Mouse (Mus musculus) lung, embryonic 15.5 days (tissue): ENCODE data around the gene Uck2. TPM values are rescaled to one million over a fixed set of nuclear protein-coding genes. Genes with fewer than 3 reads are reported as not detected.

Experiments
- ATAC-seq: fragments of 200-750 bp; cut with Nextera tagmentation; 2 replicates; pipeline ENCODE4 v1.8.0; 2017; ENCODE audit warnings: moderate number of reproducible peaks, borderline replicate concordance; ENCODE audit not compliant: low FRiP score, low TSS enrichment; ENCODE audit errors: extremely low read depth
- H3K27ac ChIP-seq: fragments of 300-500 bp; sonication (generic); 2 replicates; pipeline ENCODE4 v1.5.1; 2015; ENCODE audit warnings: moderate library complexity, mild to moderate bottlenecking, inconsistent platforms
- H3K27me3 ChIP-seq: fragments of 300-500 bp; sonication (generic); 2 replicates; pipeline ENCODE4 v1.6.1; 2015; ENCODE audit warnings: inconsistent platforms
- H3K36me3 ChIP-seq: fragments of 300-500 bp; sonication (generic); 2 replicates; pipeline ENCODE4 v1.6.1; 2015; ENCODE audit warnings: inconsistent platforms
- H3K4me1 ChIP-seq: fragments of 300-500 bp; sonication (generic); 2 replicates; pipeline ENCODE4 v1.6.1; 2015; ENCODE audit warnings: inconsistent platforms
- H3K4me2 ChIP-seq: fragments of 300-500 bp; sonication (generic); 2 replicates; pipeline ENCODE4 v1.6.1; 2015; ENCODE audit warnings: inconsistent platforms, mild to moderate bottlenecking, moderate library complexity
- H3K4me3 ChIP-seq: fragments of 300-500 bp; sonication (generic); 2 replicates; pipeline ENCODE4 v1.5.1; 2015; ENCODE audit warnings: mild to moderate bottlenecking, inconsistent platforms
- H3K9ac ChIP-seq: fragments of 300-500 bp; sonication (generic); 2 replicates; pipeline ENCODE4 v1.6.1; 2015; ENCODE audit warnings: inconsistent platforms
- H3K9me3 ChIP-seq: fragments of 300-500 bp; sonication (generic); 2 replicates; pipeline ENCODE4 v1.6.1; 2016; ENCODE audit warnings: inconsistent platforms
- WGBS: fragments of 180-500 bp; shearing (Covaris S2); methylation state at CpG from one replicate; pipeline ENCODE4 v1.1.7; 2015; 5-methylcytosine and 5-hydroxymethylcytosine counted together
- polyA plus RNA-seq: library from polyadenylated mRNA; unstranded; fragments of >200 nt; fragmentation: Nextera tagmentation; extraction: Ambion mirVana; gene quantifications from 2 replicates; pipeline ENCODE4 v1.2.1, GENCODE M21; 2015

Gene Uck2
- 79.2 and 85.4 TPM in 2 replicates for polyA plus RNA-seq

- H3K27me3 ChIP-seq = peaks cover 23% of the 10 kb centered on the region
- H3K27ac ChIP-seq = peak within 1 kb of the TSS; percentile 97
- WGBS = 0% methylated on average over 2 of the region's 2 CpGs
Measured at GRCm38 (mm10) chr1:167285320-167285355, at the start of gene Uck2. Uck2 (minus strand) TSS chr1:167285320.

GRCm38 (mm10) chr1:167331106-167331505, 46.0 kb upstream of the Uck2 start:
- no peak overlapping the region for H3K9ac ChIP-seq
- H3K27me3 ChIP-seq = no peaks in the 10 kb centered on the region
- 89% methylated on average over 8 of the region's 8 CpGs for WGBS
- no peak overlapping the region for H3K4me2 ChIP-seq
- no peaks in the 10 kb centered on the region for H3K9me3 ChIP-seq
- no peak overlapping the region for H3K27ac ChIP-seq
- no peak overlapping the region for H3K4me3 ChIP-seq
- peaks cover 47% of the 10 kb centered on the region for H3K36me3 ChIP-seq
- no peak for ATAC-seq
- no peaks in the 10 kb centered on the region for H3K4me1 ChIP-seq

More at GRCm38 (mm10) chr1:167285320-167285355, at the start of gene Uck2:
- Histone ChIP-seq H3K4me2 (peak within 1 kb of the TSS; percentile 92), H3K9ac (peak within 1 kb of the TSS; percentile 62), H3K4me1 (peaks cover 32% of the 10 kb centered on the region), H3K36me3 (no peaks in the 10 kb centered on the region), H3K4me3 (peak within 1 kb of the TSS; percentile 89), H3K9me3 (no peaks in the 10 kb centered on the region)
- ATAC-seq = no peak

- WGBS = 84% methylated on average over 6 of the region's 6 CpGs
- Histone ChIP-seq H3K27ac (no peak overlapping the region), H3K27me3 (no peaks in the 10 kb centered on the region), H3K9ac (no peak overlapping the region), H3K4me2 (no peak overlapping the region), H3K36me3 (peaks cover 55% of the 10 kb centered on the region), H3K4me3 (no peak overlapping the region), H3K4me1 (no peaks in the 10 kb centered on the region), H3K9me3 (no peaks in the 10 kb centered on the region)
- no peak for ATAC-seq
Measured at GRCm38 (mm10) chr1:167328776-167329175, 43.7 kb upstream of the Uck2 start.

GRCm38 (mm10) chr1:167321691-167322090, 36.6 kb upstream of the Uck2 start:
- Histone ChIP-seq H3K9me3 (no peaks in the 10 kb centered on the region), H3K4me3 (no peak overlapping the region), H3K36me3 (peaks cover 72% of the 10 kb centered on the region), H3K4me2 (no peak overlapping the region), H3K27me3 (no peaks in the 10 kb centered on the region), H3K4me1 (no peaks in the 10 kb centered on the region), H3K9ac (no peak overlapping the region), H3K27ac (no peak overlapping the region)
- WGBS = 97% methylated on average over 6 of the region's 6 CpGs
- no peak for ATAC-seq

GRCm38 (mm10) chr1:167313220-167313619, 28.1 kb upstream of the Uck2 start:
- Histone ChIP-seq H3K27ac (no peak overlapping the region), H3K36me3 (peaks cover 27% of the 10 kb centered on the region), H3K9ac (no peak overlapping the region), H3K4me2 (no peak overlapping the region), H3K4me3 (no peak overlapping the region), H3K9me3 (no peaks in the 10 kb centered on the region), H3K27me3 (no peaks in the 10 kb centered on the region), H3K4me1 (no peaks in the 10 kb centered on the region; the same call in 1 of the 2 replicates)
- ATAC-seq = no peak
- WGBS = 87% methylated on average over 4 of the region's 4 CpGs

GRCm38 (mm10) chr1:167312367-167312766, 27.2 kb upstream of the Uck2 start:
- H3K36me3 ChIP-seq = peaks cover 22% of the 10 kb centered on the region; the same call in 1 of the 2 replicates
- no peaks in the 10 kb centered on the region for H3K9me3 ChIP-seq
- no peaks in the 10 kb centered on the region; the same call in 1 of the 2 replicates for H3K4me1 ChIP-seq
- no peak overlapping the region for H3K27ac ChIP-seq
- H3K4me3 ChIP-seq = no peak overlapping the region
- no peaks in the 10 kb centered on the region for H3K27me3 ChIP-seq
- H3K9ac ChIP-seq = no peak overlapping the region
- ATAC-seq = no peak
- H3K4me2 ChIP-seq = no peak overlapping the region

- ATAC-seq = peak; percentile 96
- peak within 1 kb of the TSS; percentile 88 for H3K9ac ChIP-seq
- under 1% methylated on average over 77 of the region's 82 CpGs for WGBS
Measured at GRCm38 (mm10) chr1:167308261-167309054, 23.3 kb upstream of the Uck2 start, which contains the start of gene Tmco1. Tmco1 (plus strand) TSS chr1:167308378.

GRCm38 (mm10) chr1:167307674-167308073, 22.6 kb upstream of the Uck2 start:
- no peak overlapping the region for H3K27ac ChIP-seq
- no peak for ATAC-seq

More at GRCm38 (mm10) chr1:167308261-167309054, 23.3 kb upstream of the Uck2 start, which contains the start of gene Tmco1:
- H3K27ac ChIP-seq = peak within 1 kb of the TSS; percentile 86
- H3K4me3 ChIP-seq = peak within 1 kb of the TSS; percentile 84
- peak within 1 kb of the TSS; percentile 84 for H3K4me2 ChIP-seq
- no peaks in the 10 kb centered on the region for H3K9me3 ChIP-seq
- H3K4me1 ChIP-seq = peaks cover 6% of the 10 kb centered on the region
- H3K36me3 ChIP-seq = 0 out of 2 replicates have a peak, but pooled peaks cover 9% of the 10 kb centered on the region
- H3K27me3 ChIP-seq = no peaks in the 10 kb centered on the region

GRCm38 (mm10) chr1:167306451-167307240, 21.5 kb upstream of the Uck2 start:
- Histone ChIP-seq H3K27me3 (no peaks in the 10 kb centered on the region), H3K27ac (no peak overlapping the region), H3K4me1 (peaks cover 6% of the 10 kb centered on the region), H3K4me2 (no peak overlapping the region), H3K4me3 (no peak overlapping the region), H3K36me3 (0 out of 2 replicates have a peak, but pooled peaks cover 3% of the 10 kb centered on the region), H3K9me3 (no peaks in the 10 kb centered on the region), H3K9ac (no peak overlapping the region)
- 62% methylated on average over 5 of the region's 5 CpGs for WGBS
- no peak for ATAC-seq

More at GRCm38 (mm10) chr1:167307674-167308073, 22.6 kb upstream of the Uck2 start:
- Histone ChIP-seq H3K4me1 (peaks cover 6% of the 10 kb centered on the region), H3K4me2 (peak overlapping the region; percentile 84), H3K9ac (peak overlapping the region; percentile 88), H3K4me3 (peak overlapping the region; percentile 84), H3K27me3 (no peaks in the 10 kb centered on the region), H3K9me3 (no peaks in the 10 kb centered on the region), H3K36me3 (0 out of 2 replicates have a peak, but pooled peaks cover 9% of the 10 kb centered on the region)
- WGBS = 48% methylated on average over 11 of the region's 11 CpGs

GRCm38 (mm10) chr1:167305501-167306137, 20.5 kb upstream of the Uck2 start:
- Histone ChIP-seq H3K9me3 (no peaks in the 10 kb centered on the region), H3K4me3 (no peak overlapping the region), H3K9ac (no peak overlapping the region), H3K4me1 (peaks cover 6% of the 10 kb centered on the region), H3K4me2 (no peak overlapping the region), H3K27ac (no peak overlapping the region), H3K36me3 (no peaks in the 10 kb centered on the region), H3K27me3 (no peaks in the 10 kb centered on the region)
- WGBS = 27% methylated on average over 7 of the region's 7 CpGs
- ATAC-seq = no peak

- Histone ChIP-seq H3K4me2 (no peak overlapping the region), H3K27ac (no peak overlapping the region), H3K9ac (no peak overlapping the region), H3K27me3 (no peaks in the 10 kb centered on the region), H3K4me3 (no peak overlapping the region), H3K36me3 (no peaks in the 10 kb centered on the region), H3K9me3 (no peaks in the 10 kb centered on the region), H3K4me1 (no peaks in the 10 kb centered on the region)
- WGBS = 70% methylated on average over 2 of the region's 2 CpGs
- no peak for ATAC-seq
Measured at GRCm38 (mm10) chr1:167300122-167300521, 15.0 kb upstream of the Uck2 start.
